Mouse (Mus musculus): ENCODE measurements around the gene Bzw2.
A peak's percentile ranks its signal among the peaks of the same experiment; 100 is the strongest.

Bzw2 gene

GRCm38 (mm10) chr12:36072860-36073259 is 85.0 kb downstream of the Bzw2 start:
- no peak for DNase-seq (ENCODE audit: low read depth, low spot score)

GRCm38 (mm10) chr12:36070231-36070630 is 87.6 kb downstream of the Bzw2 start:
- DNase-seq (ENCODE audit: low read depth, low spot score) = no peak

DNA sequence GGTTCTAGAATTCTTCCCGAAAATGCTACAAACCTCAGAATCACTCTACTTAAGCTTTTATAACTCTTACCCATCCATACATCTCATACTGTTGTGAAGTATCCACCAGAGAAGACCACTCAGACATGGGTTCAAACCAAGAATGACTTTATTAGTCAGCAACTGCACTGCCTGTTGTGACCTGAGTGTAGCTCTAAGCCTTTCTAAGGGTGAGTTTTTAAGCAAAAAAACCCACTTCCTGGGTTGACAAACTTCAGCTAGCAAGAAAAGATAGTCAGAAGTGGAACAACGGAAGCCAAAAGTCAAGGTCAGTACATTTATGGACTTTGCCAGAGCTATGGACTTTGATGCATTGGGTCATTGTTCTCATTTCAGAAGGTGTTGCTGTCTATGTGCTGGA is 90.3 kb downstream of the Bzw2 start:
- DNase-seq (ENCODE audit: low read depth, low spot score) = no peak

DNA sequence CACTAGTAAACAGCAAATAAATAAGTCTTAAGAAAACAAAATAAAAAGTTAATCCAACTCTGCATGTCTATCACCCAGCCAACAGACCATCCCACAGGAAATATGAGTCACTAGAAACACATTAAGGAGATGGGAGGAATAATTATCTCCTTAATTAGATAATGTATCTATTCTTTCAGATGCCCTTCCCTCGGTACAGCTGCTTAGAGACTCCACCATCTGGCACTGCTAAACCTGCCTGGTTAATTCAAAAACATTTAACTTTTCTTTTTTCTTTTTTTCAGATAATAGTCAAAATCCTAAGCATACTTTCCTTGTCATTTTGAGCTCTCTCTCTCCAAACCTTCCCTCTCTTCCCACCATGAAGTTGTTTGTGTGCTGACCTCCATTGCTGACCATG is 92.0 kb downstream of the Bzw2 start:
- no peak for DNase-seq (ENCODE audit: low read depth, low spot score)

DNA sequence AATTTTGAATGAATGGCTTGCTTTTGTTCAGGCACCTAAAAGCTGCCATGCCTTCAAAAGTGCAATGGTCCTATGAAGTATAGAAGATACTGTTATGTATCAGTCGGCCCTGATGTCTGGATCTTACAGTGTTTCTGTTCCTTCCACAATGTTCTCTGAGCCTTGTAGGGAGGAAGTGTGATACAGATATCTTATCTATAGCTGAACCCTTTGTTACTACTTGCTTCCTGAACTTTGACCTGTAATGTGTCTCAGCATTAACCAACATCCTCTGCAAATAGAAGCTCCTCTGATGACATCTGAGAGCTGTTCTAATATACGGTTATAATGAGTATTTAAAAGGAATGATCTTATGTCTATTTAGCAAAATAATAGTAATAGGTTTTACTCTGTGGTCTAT is 100.2 kb downstream of the Bzw2 start:
- DNase-seq (ENCODE audit: low read depth, low spot score) = no peak

- no peak for DNase-seq (ENCODE audit: low read depth, low spot score)
These were observed 107.6 kb downstream of the Bzw2 start for GRCm38 (mm10) chr12:36050276-36050675.

GRCm38 (mm10) chr12:36047593-36047992 is 110.3 kb downstream of the Bzw2 start:
- DNase-seq (ENCODE audit: low read depth, low spot score) = no peak

DNA sequence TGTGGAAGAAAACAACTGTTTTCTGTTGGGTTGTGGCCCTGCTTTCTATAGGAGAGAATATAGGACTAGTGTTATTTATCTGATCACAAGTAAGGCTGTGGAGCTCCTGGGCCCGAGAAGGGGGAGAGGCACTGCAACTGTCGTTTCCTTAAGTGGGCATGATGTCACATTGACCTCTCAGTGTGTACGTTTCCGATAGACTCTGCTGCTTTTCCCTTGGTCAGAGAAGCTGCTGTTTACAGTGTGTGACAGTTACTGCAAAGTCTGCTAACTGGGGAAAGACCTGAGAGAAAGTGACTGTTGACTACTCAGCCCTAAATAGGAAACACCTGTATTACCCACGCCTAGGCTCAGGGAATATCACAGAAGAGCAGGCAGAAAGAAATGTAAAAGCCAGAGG is 111.7 kb downstream of the Bzw2 start:
- no peak for DNase-seq (ENCODE audit: low read depth, low spot score)

DNA sequence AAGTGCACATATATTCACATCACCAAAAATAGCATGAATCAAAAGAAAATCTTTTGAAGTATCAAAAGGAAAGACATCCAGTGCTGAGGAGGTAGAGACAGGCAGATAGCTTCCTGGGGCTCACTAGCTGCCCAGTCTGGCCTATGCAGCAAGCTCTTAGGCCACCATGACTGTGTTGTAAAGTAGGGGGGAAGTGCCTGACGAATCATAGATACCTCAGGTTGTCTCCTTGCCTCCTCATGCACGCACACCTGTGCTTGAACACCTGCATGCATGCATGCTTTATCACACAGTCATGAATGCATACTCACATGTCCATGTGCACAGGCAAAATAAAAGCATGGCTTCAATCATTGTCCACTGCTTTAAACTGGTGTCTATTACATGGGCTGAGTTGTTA is 113.2 kb downstream of the Bzw2 start:
- no peak for DNase-seq (ENCODE audit: low read depth, low spot score)

DNA sequence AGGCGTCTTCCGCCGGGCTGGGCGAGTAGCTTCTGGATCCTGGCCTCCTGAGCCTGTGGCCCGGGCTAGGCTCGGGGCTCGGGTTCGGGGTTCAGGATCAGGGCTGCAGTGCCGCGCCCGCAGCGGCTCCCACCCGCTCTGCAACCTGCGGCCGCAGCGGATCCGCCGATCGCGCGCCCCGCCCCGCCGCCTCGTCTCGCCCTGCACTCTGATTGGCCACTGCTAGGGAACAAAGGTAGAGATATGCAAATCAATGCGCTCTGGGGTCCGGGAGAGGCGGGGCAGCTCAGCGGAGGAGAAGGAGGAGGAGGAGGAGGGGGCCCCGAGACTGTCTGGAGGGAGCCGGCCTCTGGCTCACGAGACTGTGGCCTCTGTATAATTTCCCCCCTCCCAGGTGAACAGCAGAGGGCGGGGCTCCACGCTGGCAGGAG is 115.5 kb downstream of the Bzw2 start, which contains the start of gene Tspan13:
Gene Tspan13 (minus strand): TSS at position 153 of the 431 bp plus-strand sequence.
- peak; percentile 36 for DNase-seq (ENCODE audit: low read depth, low spot score)

Measured in skeletal muscle tissue, adult 2 months (tissue).